Mouse (Mus musculus) thymus, postnatal 25 days (tissue): ENCODE data around the gene 1700016K19Rik.
A peak's percentile ranks its signal among the peaks of the same experiment; 100 is the strongest.
"Not testable (repeated sequence)": the region's sequence is repeated elsewhere in the genome, so short reads cannot be mapped to it uniquely, and the experiment has no call there.

Source experiments
- DNase-seq: peaks from one replicate; pipeline ENCODE4 v3.0.0; 2022

Gene 1700016K19Rik

GRCm38 (mm10) chr11:75985948-75986347, 13.8 kb upstream of the 1700016K19Rik start:
- DNase-seq, result no peak

- DNase-seq, result no peak
Measured at GRCm38 (mm10) chr11:75990965-75991835, 8.5 kb upstream of the 1700016K19Rik start.

GRCm38 (mm10) chr11:75991911-75992310, 7.8 kb upstream of the 1700016K19Rik start:
- no peak for DNase-seq

- DNase-seq, result peak; percentile 37
Measured at GRCm38 (mm10) chr11:75992481-75992880, 7.2 kb upstream of the 1700016K19Rik start.

- no peak for DNase-seq
Measured at GRCm38 (mm10) chr11:75994357-75994756, 5.4 kb upstream of the 1700016K19Rik start.

GRCm38 (mm10) chr11:76000701-76001100, 989 bp downstream of the 1700016K19Rik start:
- no peak for DNase-seq

GRCm38 (mm10) chr11:76001237-76001878, 1.6 kb downstream of the 1700016K19Rik start:
- DNase-seq, result no peak

GRCm38 (mm10) chr11:76004276-76004675, 4.6 kb downstream of the 1700016K19Rik start:
- DNase-seq, result not testable (repeated sequence)

- no peak for DNase-seq
Measured at GRCm38 (mm10) chr11:76008162-76008561, 8.4 kb downstream of the 1700016K19Rik start.

GRCm38 (mm10) chr11:76009101-76009500, 9.4 kb downstream of the 1700016K19Rik start:
- DNase-seq, result no peak

- DNase-seq, result no peak
Measured at GRCm38 (mm10) chr11:76010838-76011624, 11.3 kb downstream of the 1700016K19Rik start.

GRCm38 (mm10) chr11:76015251-76015650, 15.5 kb downstream of the 1700016K19Rik start:
- DNase-seq, result no peak

GRCm38 (mm10) chr11:76015814-76016213, 16.1 kb downstream of the 1700016K19Rik start:
- DNase-seq, result no peak

GRCm38 (mm10) chr11:76019879-76020278, 20.2 kb downstream of the 1700016K19Rik start:
- DNase-seq, result no peak

GRCm38 (mm10) chr11:76020916-76021315, 21.2 kb downstream of the 1700016K19Rik start:
- DNase-seq, result no peak

GRCm38 (mm10) chr11:76025080-76025583, 25.4 kb downstream of the 1700016K19Rik start:
- DNase-seq, result no peak

- no peak for DNase-seq
Measured at GRCm38 (mm10) chr11:76026527-76027138, 26.9 kb downstream of the 1700016K19Rik start.

GRCm38 (mm10) chr11:76027139-76028071, 27.7 kb downstream of the 1700016K19Rik start, which contains the start of gene Rflnb:
Gene Rflnb, minus strand, starts transcription at chr11:76027782.
- peak; percentile 52 for DNase-seq

- no peak for DNase-seq
Measured at GRCm38 (mm10) chr11:76028072-76028465, 28.4 kb downstream of the 1700016K19Rik start.

GRCm38 (mm10) chr11:76033359-76033758, 33.6 kb downstream of the 1700016K19Rik start:
- no peak for DNase-seq

GRCm38 (mm10) chr11:76033836-76034235, 34.1 kb downstream of the 1700016K19Rik start:
- DNase-seq, result no peak
